ENCODE assay signal across 10 mouse cellular contexts in the genomic region with DNA sequence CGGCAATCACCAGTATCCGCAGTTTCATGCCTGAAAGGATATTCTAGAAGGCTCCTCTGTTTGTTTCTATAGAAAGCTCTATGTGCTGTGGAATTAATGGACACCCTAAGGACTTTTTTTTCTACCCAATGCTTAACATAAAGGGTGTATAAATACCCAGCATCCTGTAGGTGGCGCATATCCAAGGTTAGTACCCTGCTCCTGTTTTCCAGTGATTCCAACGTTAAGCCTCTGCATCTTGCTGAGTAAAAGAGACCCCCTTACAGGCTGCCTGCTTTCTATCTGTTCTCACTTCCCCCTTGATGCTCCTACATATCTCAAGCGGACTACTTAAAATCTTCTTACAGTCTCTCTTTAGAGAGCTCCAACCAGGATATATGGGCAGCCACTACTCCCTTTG.
A peak's percentile ranks its signal among the peaks of the same experiment; 100 is the strongest.
DNase-seq lines count a peak whose midpoint lies in the region; ATAC-seq and TF ChIP-seq lines count a peak whose summit lies in the region.
"Had no signal": no experiment of that assay in that cellular context is flagged by ENCODE, and none has a peak within 500 bp of the region (broad histone marks: within the 10 kb centered on the region; RNA-seq: fewer than 3 reads in every experiment).

No protein-coding gene starts in this region.

- no peaks in the 10 kb centered on the region for H3K4me1 ChIP-seq in lung, postnatal 0 days (ENCODE audit: insufficient read depth, low read depth, low read length)
- 0 out of 2 replicates have a peak, but pooled peaks cover 4% of the 10 kb centered on the region for H3K4me1 ChIP-seq in embryonic facial prominence, embryonic 12.5 days

- no peaks in the 10 kb centered on the region for H3K36me3 ChIP-seq in lung, postnatal 0 days (ENCODE audit: insufficient read depth, low read length)
- no peaks in the 10 kb centered on the region for H3K36me3 ChIP-seq in embryonic facial prominence, embryonic 12.5 days

- no peak for TF ChIP-seq EP300 in lung, postnatal 0 days (IDR thresholded peaks at IDR 0.05)

- H3K9me3 ChIP-seq in lung, postnatal 0 days (ENCODE audit: low read length), result no peaks in the 10 kb centered on the region
- no peaks in the 10 kb centered on the region for H3K9me3 ChIP-seq in embryonic facial prominence, embryonic 12.5 days

- H3K9ac ChIP-seq in lung, postnatal 0 days (replicated peaks; ENCODE audit: low read depth), result no peak overlapping the region
- H3K9ac ChIP-seq in embryonic facial prominence, embryonic 12.5 days, result no peak overlapping the region

- TF ChIP-seq CTCF in lung, postnatal 0 days (IDR thresholded peaks at IDR 0.05), result peak; percentile 41

- no peak for ATAC-seq in lung, postnatal 0 days
- ATAC-seq in embryonic facial prominence, embryonic 12.5 days (ENCODE audit: insufficient number of reproducible peaks, insufficient read depth, low FRiP score, low TSS enrichment), result peak; percentile 64; the same call in 1 of the 2 replicates

- peak; percentile 11 for DNase-seq in lung, postnatal 0 days (ENCODE audit: low spot score)
- no peak for DNase-seq in lung, postnatal 25 days (ENCODE audit: low spot score)
- DNase-seq in left cerebral cortex, postnatal 4 days, result peak; percentile 26
- peak; percentile 30 for DNase-seq in right cerebral cortex, postnatal 4 days
- DNase-seq in urinary bladder, postnatal 36 days (ENCODE audit: low spot score in 2 of 2), result no peak
- DNase-seq in urinary bladder, postnatal 4 days (ENCODE audit: low spot score in 2 of 2), result no peak
- no peak for DNase-seq in testis, postnatal 14 days (ENCODE audit: low spot score)
- DNase-seq: kidney, postnatal 14 days had no signal

- 35% methylated on average over 5 of the region's 5 CpGs for WGBS in lung, postnatal 0 days
- WGBS in embryonic facial prominence, embryonic 12.5 days, result 23% methylated on average over 5 of the region's 5 CpGs

- intact Hi-C loops in left cerebral cortex, postnatal 4 days (cut with DNase I), result no loop called here

- H3K4me3 ChIP-seq in lung, postnatal 0 days (ENCODE audit: low read depth, low read length), result no peak overlapping the region
- no peak overlapping the region for H3K4me3 ChIP-seq in embryonic facial prominence, embryonic 12.5 days
- H3K4me3 ChIP-seq: erythroblast, embryonic 14.5 days had no signal

- H3K27ac ChIP-seq in lung, postnatal 0 days (ENCODE audit: low read length), result no peak overlapping the region
- no peak overlapping the region; the same call in 1 of the 2 replicates for H3K27ac ChIP-seq in embryonic facial prominence, embryonic 12.5 days

- no peak overlapping the region for H3K4me2 ChIP-seq in lung, postnatal 0 days (replicated peaks; ENCODE audit: low read depth, low read length)
- peak overlapping the region; percentile 26 for H3K4me2 ChIP-seq in embryonic facial prominence, embryonic 12.5 days (replicated peaks)

- H3K27me3 ChIP-seq in lung, postnatal 0 days (replicated peaks; ENCODE audit: insufficient read depth, low read length), result no peaks in the 10 kb centered on the region
- H3K27me3 ChIP-seq in embryonic facial prominence, embryonic 12.5 days, result no peaks in the 10 kb centered on the region

Comparison
In these comparisons a context has a peak if more than half of its experiments do, and no peak if none do; other contexts are left out.
1. DNase-seq: peak in lung, postnatal 0 days (single experiment), left cerebral cortex, postnatal 4 days (single experiment) and right cerebral cortex, postnatal 4 days (single experiment); none in lung, postnatal 25 days (single experiment), urinary bladder, postnatal 36 days (0 of 2), urinary bladder, postnatal 4 days (0 of 2) and testis, postnatal 14 days (single experiment).